31 mouse cellular contexts compared by ENCODE assay signal in the genomic region with DNA sequence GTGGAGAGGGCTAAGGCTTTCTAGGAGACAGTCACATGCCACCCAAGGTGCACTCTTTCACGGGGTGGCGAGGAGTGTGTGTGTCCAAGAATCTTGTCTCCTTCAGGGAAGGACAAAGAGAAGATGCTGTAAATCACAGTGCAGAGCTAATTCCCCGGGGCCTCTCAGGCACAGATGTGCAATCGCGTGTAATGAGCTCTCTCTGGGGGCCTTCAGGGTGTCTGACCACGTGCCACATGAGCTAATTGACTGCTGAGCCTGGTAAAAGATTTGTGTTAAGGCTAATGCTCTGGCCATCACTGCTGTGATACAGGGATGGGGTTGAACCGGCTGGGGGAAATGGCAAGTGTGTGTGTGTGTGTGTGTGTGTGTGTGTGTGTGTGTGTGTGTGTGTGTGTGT. TPM values are rescaled to one million over a fixed set of nuclear protein-coding genes. Genes with fewer than 3 reads are reported as not detected.
DNase-seq lines count a peak whose midpoint lies in the region; ATAC-seq lines count a peak whose summit lies in the region.
"Had no signal": no experiment of that assay in that cellular context is flagged by ENCODE, and none has a peak within 500 bp of the region (broad histone marks: within the 10 kb centered on the region; RNA-seq: fewer than 3 reads in every experiment).

No protein-coding gene starts in this region.

- intact Hi-C loops in left cerebral cortex, postnatal 14 days (cut with DNase I) = loop anchor here (2.0 kb wide), 1 partner anchor 103 kb away; no protein-coding TSS in a partner anchor

- H3K4me1 ChIP-seq in hindbrain, embryonic 15.5 days (replicated peaks) = 0 out of 2 replicates have a peak, but pooled peaks cover 4% of the 10 kb centered on the region
- peaks cover 26% of the 10 kb centered on the region for H3K4me1 ChIP-seq in hindbrain, embryonic 13.5 days (replicated peaks)
- H3K4me1 ChIP-seq in neural tube, embryonic 12.5 days = peaks cover 10% of the 10 kb centered on the region
- peaks cover 19% of the 10 kb centered on the region for H3K4me1 ChIP-seq in neural tube, embryonic 15.5 days
- H3K4me1 ChIP-seq: liver, embryonic 13.5 days had no signal

- peak; percentile 41; the same call in 1 of the 2 replicates for ATAC-seq in hindbrain, embryonic 15.5 days (ENCODE audit: low FRiP score, low read depth)
- no peak for ATAC-seq in hindbrain, embryonic 13.5 days (ENCODE audit: low FRiP score)
- peak; percentile 67 for ATAC-seq in neural tube, embryonic 12.5 days (ENCODE audit: low FRiP score, low read depth)
- no peak; the same call in 1 of the 2 replicates for ATAC-seq in neural tube, embryonic 15.5 days (ENCODE audit: low FRiP score)
- ATAC-seq: forebrain, embryonic 15.5 days; intestine, embryonic 16.5 days; midbrain, embryonic 16.5 days had no signal

- no peaks in the 10 kb centered on the region for H3K36me3 ChIP-seq in hindbrain, embryonic 15.5 days
- H3K36me3 ChIP-seq in hindbrain, embryonic 13.5 days = no peaks in the 10 kb centered on the region
- no peaks in the 10 kb centered on the region for H3K36me3 ChIP-seq in neural tube, embryonic 12.5 days
- H3K36me3 ChIP-seq in neural tube, embryonic 15.5 days = no peaks in the 10 kb centered on the region
- H3K36me3 ChIP-seq: forebrain, embryonic 15.5 days; liver, embryonic 13.5 days had no signal

- 21% methylated on average over 7 of the region's 7 CpGs for WGBS in hindbrain, embryonic 15.5 days
- 19% methylated on average over 7 of the region's 7 CpGs for WGBS in hindbrain, embryonic 13.5 days
- 6% methylated on average over 7 of the region's 7 CpGs for WGBS in neural tube, embryonic 12.5 days
- WGBS in neural tube, embryonic 15.5 days = 12% methylated on average over 7 of the region's 7 CpGs

- H3K9me3 ChIP-seq in hindbrain, embryonic 15.5 days = no peaks in the 10 kb centered on the region
- no peaks in the 10 kb centered on the region for H3K9me3 ChIP-seq in hindbrain, embryonic 13.5 days
- no peaks in the 10 kb centered on the region for H3K9me3 ChIP-seq in neural tube, embryonic 12.5 days
- H3K9me3 ChIP-seq in neural tube, embryonic 15.5 days (replicated peaks) = no peaks in the 10 kb centered on the region
- H3K9me3 ChIP-seq: forebrain, embryonic 15.5 days; liver, embryonic 13.5 days had no signal

- H3K9ac ChIP-seq in hindbrain, embryonic 15.5 days = no peak overlapping the region
- no peak overlapping the region for H3K9ac ChIP-seq in hindbrain, embryonic 13.5 days
- H3K9ac ChIP-seq in neural tube, embryonic 12.5 days = no peak overlapping the region
- H3K9ac ChIP-seq in neural tube, embryonic 15.5 days (replicated peaks) = no peak overlapping the region
- H3K9ac ChIP-seq: forebrain, embryonic 15.5 days; hindbrain, embryonic 14.5 days; liver, embryonic 13.5 days had no signal

- no peak overlapping the region for H3K4me2 ChIP-seq in hindbrain, embryonic 15.5 days
- H3K4me2 ChIP-seq in hindbrain, embryonic 13.5 days = no peak overlapping the region
- H3K4me2 ChIP-seq in neural tube, embryonic 12.5 days (replicated peaks) = no peak overlapping the region
- H3K4me2 ChIP-seq in neural tube, embryonic 15.5 days = no peak overlapping the region
- H3K4me2 ChIP-seq: forebrain, embryonic 15.5 days; heart, embryonic 11.5 days; hindbrain, embryonic 14.5 days; liver, embryonic 13.5 days had no signal

- peaks cover 75% of the 10 kb centered on the region for H3K27me3 ChIP-seq in hindbrain, embryonic 15.5 days
- peaks cover 100% of the 10 kb centered on the region for H3K27me3 ChIP-seq in hindbrain, embryonic 13.5 days
- H3K27me3 ChIP-seq in neural tube, embryonic 12.5 days (replicated peaks) = peaks cover 87% of the 10 kb centered on the region
- peaks cover 98% of the 10 kb centered on the region for H3K27me3 ChIP-seq in neural tube, embryonic 15.5 days (replicated peaks)

- peak; percentile 45 for DNase-seq in embryo, embryonic 11 days
- no peak for DNase-seq in embryo, embryonic 9.5 days (ENCODE audit: extremely low spot score)
- peak; percentile 78 for DNase-seq in retina, postnatal 1 day
- no peak for DNase-seq in left cerebral cortex, postnatal 14 days (ENCODE audit: low spot score in 2 of 2)
- DNase-seq: adrenal gland, adult 2 months; cerebellum, adult 2 months; cerebellum, postnatal 25 days; gastrocnemius, postnatal 10 days; heart, postnatal 10 days; kidney, adult 9 months; kidney, postnatal 36 days; layer of hippocampus, postnatal 36 days; liver, embryonic 13.5 days; lung, adult 2 months; lung, postnatal 14 days; right cerebral cortex, postnatal 14 days; thymus, adult 2 months; thymus, postnatal 4 days had no signal

- no peak overlapping the region for H3K4me3 ChIP-seq in hindbrain, embryonic 15.5 days
- no peak overlapping the region for H3K4me3 ChIP-seq in hindbrain, embryonic 13.5 days
- no peak overlapping the region for H3K4me3 ChIP-seq in neural tube, embryonic 12.5 days
- H3K4me3 ChIP-seq in neural tube, embryonic 15.5 days (replicated peaks) = no peak overlapping the region
- H3K4me3 ChIP-seq: erythroblast, embryonic 14.5 days; forebrain, embryonic 15.5 days; liver, embryonic 13.5 days had no signal

- H3K27ac ChIP-seq in hindbrain, embryonic 15.5 days (replicated peaks) = no peak overlapping the region
- H3K27ac ChIP-seq in hindbrain, embryonic 13.5 days = no peak overlapping the region
- no peak overlapping the region for H3K27ac ChIP-seq in neural tube, embryonic 12.5 days
- H3K27ac ChIP-seq in neural tube, embryonic 15.5 days (replicated peaks) = no peak overlapping the region
- H3K27ac ChIP-seq: forebrain, embryonic 15.5 days; hindbrain, embryonic 14.5 days; liver, embryonic 13.5 days; stomach, postnatal 0 days had no signal

RNA-seq across cellular contexts. Expression of a gene that starts 5.3 kb away (rescaled TPM):
- polyA plus RNA-seq in hindbrain, embryonic 15.5 days (2015; fragmentation: Nextera tagmentation; extraction: Ambion mirVana) = 9.3 and 10.2 TPM in 2 replicates
- 11.3 and 14.9 TPM in 2 replicates for polyA plus RNA-seq in hindbrain, embryonic 13.5 days (2015; fragmentation: Nextera tagmentation; extraction: Ambion mirVana)
- polyA plus RNA-seq in neural tube, embryonic 12.5 days (2016; fragmentation: Nextera tagmentation; extraction: Ambion mirVana) = 10.5 and 13.9 TPM in 2 replicates
- polyA plus RNA-seq in neural tube, embryonic 15.5 days (2015; fragmentation: Nextera tagmentation; extraction: Ambion mirVana) = 6.1 and 7.8 TPM in 2 replicates
- 1 to 10 TPM; 1.5 to 4.7 TPM for total RNA-seq in left cerebral cortex, postnatal 14 days (2021)
- total RNA-seq: adrenal gland, adult 2 months; gastrocnemius, postnatal 10 days; granulocyte monocyte progenitor cell, adult 5-6 weeks; megakaryocyte progenitor cell, adult 5-6 weeks had no signal
- polyA plus RNA-seq: erythroblast, embryonic 14.5 days had no signal

Comparison
In these comparisons a context has a peak if more than half of its experiments do, and no peak if none do; other contexts are left out.
1. DNase-seq: peak in embryo, embryonic 11 days (single experiment) and retina, postnatal 1 day (single experiment); none in embryo, embryonic 9.5 days (single experiment) and left cerebral cortex, postnatal 14 days (0 of 2).
2. ATAC-seq: peak in hindbrain, embryonic 15.5 days (single experiment) and neural tube, embryonic 12.5 days (single experiment); none in hindbrain, embryonic 13.5 days (single experiment) and neural tube, embryonic 15.5 days (single experiment).